Mouse (Mus musculus) cerebellum, adult 2 months (tissue): Measurements from ENCODE around the gene Marcksl1.

Experiments
- CTCF ChIP-seq: fragments of 200-500 bp; IDR thresholded peaks from 2 replicates; pipeline ENCODE4 v1.5.1; 2011; ENCODE audit warnings: low read depth, mild to moderate bottlenecking, control low read depth, low read length, moderate library complexity, borderline replicate concordance; ENCODE audit not compliant: insufficient read depth
- POLR2A ChIP-seq: fragments of 200-500 bp; IDR thresholded peaks from 2 replicates; pipeline ENCODE4 v1.6.1; 2011; ENCODE audit warnings: low read length, control low read depth, borderline replicate concordance; ENCODE audit not compliant: insufficient read depth

DNA sequence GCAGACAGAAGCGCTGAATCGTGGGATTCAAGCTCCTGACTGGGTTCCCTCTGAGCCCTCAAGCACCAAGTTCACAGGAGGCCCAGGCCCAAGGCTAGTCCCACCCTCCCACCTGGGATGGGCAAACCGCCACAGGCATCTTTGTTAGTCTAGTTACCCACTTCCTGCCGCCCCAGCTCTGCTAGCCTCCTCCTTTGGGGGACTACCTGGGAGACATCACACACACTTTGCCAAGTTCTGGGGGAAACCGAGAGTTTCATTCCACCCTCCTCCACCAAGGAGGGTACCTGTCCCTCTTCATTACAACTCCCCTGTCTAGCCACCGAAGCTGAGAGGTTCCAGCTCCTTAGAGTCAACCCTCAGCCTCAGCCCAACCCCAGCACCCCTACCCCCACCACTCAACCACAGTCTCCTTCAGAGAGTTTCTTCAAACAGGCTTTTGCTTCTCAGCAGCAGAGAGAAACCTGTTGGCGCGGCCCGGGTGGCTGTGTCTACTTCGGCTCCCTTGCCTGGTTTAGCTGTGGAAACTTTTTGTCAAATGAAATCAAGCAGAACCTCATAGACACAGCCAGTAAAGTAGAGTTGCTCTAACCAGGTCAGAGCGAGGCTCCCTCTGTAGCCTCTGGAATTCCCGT, 45.1 kb downstream of the Marcksl1 start:
- no peak for TF ChIP-seq CTCF
- no peak for TF ChIP-seq POLR2A
